Mouse (Mus musculus) liver, postnatal 0 days (tissue): ENCODE measurements at regions not wholly inside any gene's neighbourhood (a gene's known extent, or its start where the extent isn't known, plus 50 kb on each side); places are given as distances from the start of the nearest gene placed in this dataset.

Experiments used
- CTCF ChIP-seq: sonication (generic); IDR thresholded peaks from 2 replicates; pipeline ENCODE4 v1.5.1; 2016; ENCODE audit warnings: antibody characterized with exemption, low read depth
- EP300 ChIP-seq: IDR thresholded peaks from 2 replicates; pipeline ENCODE4 v1.6.1; 2016; ENCODE audit warnings: antibody characterized with exemption, low read depth, mild to moderate bottlenecking

GRCm38 (mm10) chr1:157048996-157049395 is 59.5 kb downstream of the Tex35 start:
- TF ChIP-seq CTCF (no peak), EP300 (no peak)
